Mouse (Mus musculus): ENCODE measurements around the gene Col25a1. TPM values are rescaled to one million over a fixed set of nuclear protein-coding genes. Genes with fewer than 3 reads are reported as not detected.
A peak's percentile ranks its signal among the peaks of the same experiment; 100 is the strongest.

Gene Col25a1
- total RNA-seq, 2 experiments from 2014 or later, result 0.22 to 0.28 TPM

GRCm38 (mm10) chr3:130535021-130535420 is 403.7 kb downstream of the Col25a1 start:
- intact Hi-C loops (cut with DNase I), result no loop called here

GRCm38 (mm10) chr3:130541541-130541940 is 410.2 kb downstream of the Col25a1 start:
- intact Hi-C loops (cut with DNase I), result no loop called here
- no peak for DNase-seq

More at GRCm38 (mm10) chr3:130535021-130535420, 403.7 kb downstream of the Col25a1 start:
- no peak for DNase-seq

- intact Hi-C loops (cut with DNase I), result no loop called here
Observed at GRCm38 (mm10) chr3:130545995-130546394, 414.7 kb downstream of the Col25a1 start.

GRCm38 (mm10) chr3:130549066-130549465 is 417.8 kb downstream of the Col25a1 start:
- DNase-seq, result no peak
- intact Hi-C loops (cut with DNase I), result no loop called here

More at GRCm38 (mm10) chr3:130545995-130546394, 414.7 kb downstream of the Col25a1 start:
- DNase-seq, result no peak

GRCm38 (mm10) chr3:130556263-130556662 is 425.0 kb downstream of the Col25a1 start:
- no peak for DNase-seq
- intact Hi-C loops (cut with DNase I), result no loop called here

GRCm38 (mm10) chr3:130565586-130565985 is 434.3 kb downstream of the Col25a1 start:
- intact Hi-C loops (cut with DNase I), result no loop called here
- DNase-seq, result no peak

GRCm38 (mm10) chr3:130568331-130569095 is 437.2 kb downstream of the Col25a1 start:
- intact Hi-C loops (cut with DNase I), result no loop called here

GRCm38 (mm10) chr3:130573243-130573642 is 441.9 kb downstream of the Col25a1 start:
- intact Hi-C loops (cut with DNase I), result loop anchor here (5.0 kb wide), 1 partner anchor 81 kb away; no protein-coding TSS in a partner anchor
- no peak for DNase-seq

More at GRCm38 (mm10) chr3:130568331-130569095, 437.2 kb downstream of the Col25a1 start:
- DNase-seq, result no peak

GRCm38 (mm10) chr3:130574652-130575051 is 443.4 kb downstream of the Col25a1 start:
- intact Hi-C loops (cut with DNase I), result loop anchor here (5.0 kb wide), 2 partner anchors 82 to 477 kb away; no protein-coding TSS in a partner anchor
- peak in 1 of 2 experiments; percentile 25 for DNase-seq

- DNase-seq, result no peak
- intact Hi-C loops (cut with DNase I), result loop anchor here (5.0 kb wide), 1 partner anchor 479 kb away; no protein-coding TSS in a partner anchor
Observed at GRCm38 (mm10) chr3:130576683-130577082, 445.4 kb downstream of the Col25a1 start.

GRCm38 (mm10) chr3:130579501-130579900 is 448.2 kb downstream of the Col25a1 start:
- intact Hi-C loops (cut with DNase I), result loop anchor here (5.0 kb wide), 1 partner anchor 482 kb away; no protein-coding TSS in a partner anchor
- DNase-seq, result no peak

- intact Hi-C loops (cut with DNase I), result no loop called here
- DNase-seq, result no peak
Observed at GRCm38 (mm10) chr3:130581577-130581976, 450.3 kb downstream of the Col25a1 start.

GRCm38 (mm10) chr3:130582903-130583664 is 451.8 kb downstream of the Col25a1 start:
- intact Hi-C loops (cut with DNase I), result no loop called here
- no peak for DNase-seq

- intact Hi-C loops (cut with DNase I), result no loop called here
- no peak for DNase-seq
Observed at GRCm38 (mm10) chr3:130584007-130584406, 452.7 kb downstream of the Col25a1 start.

GRCm38 (mm10) chr3:130595050-130595449 is 463.7 kb downstream of the Col25a1 start:
- intact Hi-C loops (cut with DNase I), result no loop called here
- DNase-seq, result no peak

GRCm38 (mm10) chr3:130601491-130601890 is 470.2 kb downstream of the Col25a1 start:
- DNase-seq, result no peak
- intact Hi-C loops (cut with DNase I), result no loop called here

- DNase-seq, result peak in 1 of 2 experiments; percentile 10
- intact Hi-C loops (cut with DNase I), result no loop called here
Observed at GRCm38 (mm10) chr3:130607924-130608323, 476.6 kb downstream of the Col25a1 start.

- intact Hi-C loops (cut with DNase I), result no loop called here
- no peak for DNase-seq
Observed at GRCm38 (mm10) chr3:130614444-130614843, 483.1 kb downstream of the Col25a1 start.

- intact Hi-C loops (cut with DNase I), result no loop called here
- no peak for DNase-seq
Observed at GRCm38 (mm10) chr3:130615625-130616024, 484.3 kb downstream of the Col25a1 start.

- no peak for DNase-seq
- intact Hi-C loops (cut with DNase I), result no loop called here
Observed at GRCm38 (mm10) chr3:130617439-130617898, 486.2 kb downstream of the Col25a1 start, which contains the start of gene Etnppl. Gene Etnppl (plus strand): TSS chr3:130617448.

Data from gastrocnemius, postnatal 36 days (tissue).